Mouse (Mus musculus) retina, postnatal 7 days (tissue): Measurements from ENCODE around the gene Ubxn11.
"Not testable (repeated sequence)": the region's sequence is repeated elsewhere in the genome, so short reads cannot be mapped to it uniquely, and the experiment has no call there.

ENCODE experiments used
- DNase-seq: peaks from one replicate; pipeline ENCODE4 v3.0.0-alpha.2; 2012; ENCODE audit warnings: low read depth, low spot score

Gene Ubxn11

DNA sequence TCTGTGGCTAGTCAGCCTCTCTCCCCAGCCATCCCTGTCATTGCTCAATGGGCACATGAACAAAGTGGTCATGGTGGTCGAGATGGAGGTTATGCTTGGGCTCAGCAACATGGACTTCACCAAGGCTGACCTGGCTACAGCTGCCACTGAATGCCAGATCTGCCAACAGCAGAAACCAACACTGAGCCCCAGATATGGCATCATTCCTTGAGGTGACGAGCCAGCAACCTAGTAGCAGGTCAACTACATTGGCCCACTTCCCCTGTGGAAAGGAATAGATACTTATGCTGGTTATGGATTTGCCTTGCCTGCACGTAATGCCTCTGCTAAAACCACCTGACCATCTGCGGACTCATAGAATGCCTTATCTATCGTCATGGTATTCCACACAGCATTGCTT lies 41.9 kb downstream of the Ubxn11 start:
- DNase-seq, result not testable (repeated sequence)

GRCm38 (mm10) chr4:134149389-134149788 lies 47.0 kb downstream of the Ubxn11 start:
- no peak for DNase-seq

- no peak for DNase-seq
These were observed 49.7 kb downstream of the Ubxn11 start for GRCm38 (mm10) chr4:134152112-134152511.

DNA sequence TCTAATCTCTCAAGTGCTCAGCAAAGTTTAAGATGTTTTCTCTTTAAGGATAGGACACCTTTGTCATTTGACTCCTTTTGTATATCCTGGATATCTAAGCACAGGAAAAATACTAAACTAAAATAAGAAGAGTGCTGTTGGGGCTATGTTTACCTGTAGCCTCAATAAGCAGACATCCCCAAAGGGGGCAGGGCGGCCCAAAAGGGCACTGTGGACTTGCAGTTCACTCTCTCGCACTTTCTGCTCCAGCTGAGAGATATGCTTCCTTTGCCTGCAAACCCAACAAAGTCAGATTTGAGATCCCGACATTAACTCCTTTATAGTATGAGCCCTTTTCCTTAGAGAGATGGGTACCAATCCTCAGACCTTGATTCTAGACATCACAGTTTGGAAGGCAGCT lies 51.3 kb downstream of the Ubxn11 start:
- DNase-seq, result no peak

DNA sequence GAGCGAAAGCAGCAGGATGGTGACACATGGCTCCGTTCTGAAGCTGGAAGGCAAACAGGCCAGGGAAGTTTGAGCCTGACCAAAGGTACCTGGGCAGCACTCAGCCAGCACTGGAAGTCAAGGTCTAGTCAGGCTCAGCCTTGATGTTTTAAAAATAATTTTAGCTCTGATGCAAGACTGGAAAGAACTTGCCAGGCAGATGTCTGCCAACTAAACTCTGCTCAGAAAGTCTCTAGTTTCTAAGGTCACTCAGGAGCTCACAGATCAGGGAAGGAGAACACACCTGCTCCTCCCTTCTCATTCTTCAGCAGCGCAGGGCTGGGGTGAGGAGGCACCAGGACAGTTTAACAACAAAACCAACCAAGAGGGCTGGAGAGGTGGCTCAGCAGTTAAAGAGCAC lies 52.0 kb downstream of the Ubxn11 start:
- no peak for DNase-seq

DNA sequence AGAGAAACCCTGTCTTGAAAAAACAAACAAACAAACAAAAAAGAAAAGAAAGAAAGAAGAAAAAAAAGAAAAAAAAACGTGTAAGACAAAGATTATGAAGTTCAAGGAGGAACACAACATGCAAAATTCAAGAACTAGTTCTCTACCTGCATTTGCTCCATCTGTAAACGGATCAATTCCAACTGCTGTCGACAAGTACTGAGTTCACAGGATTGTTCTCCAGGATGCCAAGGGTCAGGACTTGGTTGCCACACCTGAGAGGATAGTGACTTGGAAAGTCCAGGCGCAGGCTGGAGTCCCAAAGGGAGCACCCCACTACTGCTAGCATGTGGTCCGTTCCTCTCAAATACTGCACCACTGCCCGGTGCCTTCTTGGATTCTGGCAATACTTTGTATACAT lies 53.2 kb downstream of the Ubxn11 start:
- DNase-seq, result no peak

DNA sequence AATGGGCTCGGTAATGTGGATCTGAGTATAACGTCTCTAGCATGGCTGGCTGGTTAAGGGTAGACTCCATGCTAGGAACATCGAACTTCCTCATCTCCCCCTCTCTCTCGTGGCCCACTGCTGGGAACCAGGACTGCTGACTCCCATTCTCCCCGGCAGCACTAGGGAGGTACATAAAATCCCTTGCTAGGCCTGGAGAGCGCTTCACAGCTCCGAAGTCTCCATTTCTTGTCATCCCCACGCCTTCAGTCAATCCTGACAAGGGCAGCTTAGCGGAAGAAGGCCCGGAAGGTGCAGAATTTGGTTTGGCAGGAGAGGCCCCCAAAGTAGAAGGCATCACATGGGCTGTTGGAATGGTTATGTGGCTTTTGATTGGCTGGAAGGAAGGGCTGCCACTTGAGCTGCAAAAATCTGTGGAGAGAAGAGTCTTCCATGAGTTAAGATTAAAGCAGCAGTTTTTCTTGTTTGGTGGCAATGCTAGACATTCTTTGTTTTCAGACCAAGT lies 53.6 kb downstream of the Ubxn11 start:
- DNase-seq, result no peak

DNA sequence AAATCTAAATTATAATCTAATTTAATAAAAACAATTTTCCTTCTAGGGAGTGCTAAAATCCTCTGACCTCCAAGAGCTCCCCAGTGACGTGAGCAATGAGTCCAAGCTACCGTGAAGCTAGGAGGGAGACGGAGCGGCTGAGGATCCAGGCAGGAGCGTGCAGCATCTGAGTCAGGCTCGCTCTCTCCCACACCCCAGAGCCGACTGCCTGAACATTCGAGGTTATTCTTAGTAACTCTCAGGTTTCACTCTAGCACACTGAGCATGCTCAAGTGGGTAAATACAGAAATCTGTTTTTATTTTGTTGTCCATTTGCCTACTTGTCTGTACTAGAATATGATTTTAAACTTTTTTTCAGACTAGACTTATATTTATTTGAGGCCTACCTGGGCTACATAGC lies 54.4 kb downstream of the Ubxn11 start:
- DNase-seq, result no peak

DNA sequence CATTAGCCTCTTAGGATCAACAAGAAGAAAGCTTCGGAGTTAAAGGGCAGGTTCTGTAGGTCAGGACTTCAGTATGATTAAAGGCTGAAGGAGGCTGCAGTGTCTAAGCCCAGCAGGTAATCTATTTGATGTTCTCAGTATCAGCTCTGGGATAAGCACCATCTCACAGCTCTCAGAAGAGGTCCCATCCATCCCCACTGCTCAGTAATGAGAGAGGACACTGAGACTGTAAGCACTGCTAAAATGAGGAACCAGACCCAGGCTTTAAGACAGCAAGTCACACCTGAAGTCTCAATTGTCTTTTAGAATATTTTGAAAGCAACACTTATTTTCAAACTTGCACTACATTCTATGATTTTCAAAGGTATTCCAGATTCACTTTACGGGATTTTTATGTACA lies 55.2 kb downstream of the Ubxn11 start:
- DNase-seq, result no peak

- no peak for DNase-seq
These were observed 56.4 kb downstream of the Ubxn11 start for GRCm38 (mm10) chr4:134158774-134159173.

DNA sequence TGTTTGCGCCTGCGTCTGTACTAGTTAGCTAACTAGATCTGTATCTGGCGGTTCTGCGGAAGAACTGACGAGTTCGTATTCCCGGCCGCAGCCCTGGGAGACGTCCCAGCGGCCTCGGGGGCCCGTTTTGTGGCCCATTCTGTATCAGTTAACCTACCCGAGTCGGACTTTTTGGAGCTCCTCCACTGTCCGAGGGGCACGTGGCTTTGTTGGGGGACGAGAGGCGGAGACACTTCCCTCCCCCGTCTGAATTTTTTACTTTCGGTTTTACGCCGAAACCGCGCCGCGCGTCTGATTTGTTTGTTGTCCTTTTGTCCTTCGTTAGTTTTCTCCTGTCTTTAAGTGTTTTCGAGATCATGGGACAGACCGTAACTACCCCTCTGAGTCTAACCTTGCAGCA lies 57.7 kb downstream of the Ubxn11 start:
- not testable (repeated sequence) for DNase-seq

DNA sequence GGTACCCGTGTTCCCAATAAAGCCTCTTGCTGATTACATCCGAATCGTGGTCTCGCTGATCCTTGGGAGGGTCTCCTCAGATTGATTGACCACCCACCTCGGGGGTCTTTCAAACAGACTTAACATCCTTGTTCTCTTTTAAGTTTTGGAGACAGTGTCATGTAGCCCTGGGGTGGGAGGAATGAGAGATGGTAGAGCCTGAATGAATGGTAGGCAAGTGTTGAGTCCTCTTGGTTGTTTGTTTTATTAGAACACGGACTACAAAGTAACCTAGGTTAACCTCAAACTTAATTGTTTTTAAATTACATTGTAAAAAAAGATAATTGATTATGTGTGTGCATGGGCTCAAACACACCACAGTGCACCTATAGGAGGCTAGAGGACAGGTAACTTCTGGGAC lies 62.2 kb downstream of the Ubxn11 start:
- no peak for DNase-seq

DNA sequence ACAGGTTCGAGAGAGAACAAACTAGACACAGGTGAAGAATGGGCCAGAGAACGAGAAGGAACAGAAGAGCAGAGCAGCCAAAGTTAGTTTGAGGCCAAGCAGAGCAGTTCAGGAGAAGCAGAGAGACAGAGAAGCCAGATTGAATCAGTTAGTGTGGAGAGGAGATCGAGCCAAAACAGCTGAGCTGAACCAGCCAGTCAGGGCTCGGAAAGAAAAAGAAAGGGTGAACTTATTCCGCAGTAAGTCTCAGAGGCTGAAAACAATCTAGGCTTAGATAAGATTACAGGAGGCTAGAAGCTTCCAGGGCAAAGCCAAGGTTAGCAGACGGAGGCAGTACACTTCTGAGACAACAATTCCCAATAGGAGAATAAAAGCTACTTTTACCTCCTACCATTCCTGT lies 62.7 kb downstream of the Ubxn11 start:
- DNase-seq, result no peak

DNA sequence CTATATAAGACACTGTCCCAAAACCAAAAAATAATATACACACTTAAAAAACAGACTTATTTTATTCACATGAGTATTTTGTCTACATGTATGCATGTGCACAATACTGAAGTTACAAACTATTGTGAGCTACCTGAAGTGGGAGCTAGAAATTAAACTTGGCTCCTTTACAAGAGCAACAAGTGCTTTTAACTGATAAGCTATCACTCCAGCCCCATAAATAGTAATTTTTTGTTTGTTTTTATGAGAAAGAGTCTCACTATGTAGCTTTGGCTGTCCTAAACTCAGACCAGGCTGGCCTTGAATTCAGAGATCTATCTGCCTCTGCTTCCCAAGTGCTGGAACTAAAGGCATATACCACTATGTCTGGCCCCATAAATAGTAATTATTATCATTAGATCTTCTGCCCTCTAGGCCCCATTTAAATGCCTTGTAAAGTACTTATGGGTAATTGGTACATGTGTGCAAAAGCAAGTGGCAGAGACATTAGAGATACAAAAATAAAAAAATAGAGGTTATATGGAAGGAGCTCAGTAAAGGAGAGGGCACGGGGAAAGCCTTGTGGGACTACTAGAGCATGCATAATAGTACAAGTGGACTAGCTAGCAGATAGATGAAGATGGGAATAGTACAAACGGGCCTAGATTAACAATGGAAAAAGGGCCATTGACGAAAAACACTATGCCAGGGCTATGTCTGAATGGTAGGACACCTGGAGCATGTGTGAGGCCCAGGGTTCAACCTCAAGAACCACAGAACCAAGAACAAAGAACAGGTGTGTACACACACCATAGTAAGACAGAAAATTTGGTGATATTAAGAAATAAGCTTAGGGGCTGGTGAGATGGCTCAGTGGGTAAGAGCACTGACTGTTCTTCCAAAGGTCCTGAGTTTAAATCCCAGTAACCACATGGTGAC lies 63.4 kb downstream of the Ubxn11 start:
- no peak for DNase-seq

DNA sequence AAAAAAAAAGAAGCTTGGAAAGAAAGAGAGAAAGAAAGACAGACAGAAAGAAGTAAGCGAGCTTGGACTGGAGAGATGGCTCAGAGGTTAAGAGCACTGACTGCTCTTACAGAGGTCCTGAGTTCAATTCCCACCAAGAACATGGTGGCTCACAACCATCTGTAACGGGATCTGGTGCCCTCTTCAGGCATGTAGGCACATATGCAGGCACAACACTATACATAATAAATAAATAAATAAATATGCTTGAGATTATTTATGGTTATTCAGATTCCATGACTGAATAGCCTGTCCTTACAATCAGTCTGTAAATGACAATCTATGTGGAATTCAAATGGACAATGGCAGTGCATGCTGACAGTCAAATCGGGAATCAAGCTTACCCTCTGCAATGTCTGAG lies 64.5 kb downstream of the Ubxn11 start:
- no peak for DNase-seq

- DNase-seq, result no peak
These were observed 70.0 kb downstream of the Ubxn11 start for GRCm38 (mm10) chr4:134172391-134172790.
